Mouse (Mus musculus): Measurements from ENCODE around the gene Syt3. TPM values are rescaled to one million over a fixed set of nuclear protein-coding genes. Genes with fewer than 3 reads are reported as not detected.
A peak's percentile ranks its signal among the peaks of the same experiment; 100 is the strongest.

The Syt3 gene
- polyA plus RNA-seq, 1 experiment from 2014 or later, result 75.6 TPM

DNA sequence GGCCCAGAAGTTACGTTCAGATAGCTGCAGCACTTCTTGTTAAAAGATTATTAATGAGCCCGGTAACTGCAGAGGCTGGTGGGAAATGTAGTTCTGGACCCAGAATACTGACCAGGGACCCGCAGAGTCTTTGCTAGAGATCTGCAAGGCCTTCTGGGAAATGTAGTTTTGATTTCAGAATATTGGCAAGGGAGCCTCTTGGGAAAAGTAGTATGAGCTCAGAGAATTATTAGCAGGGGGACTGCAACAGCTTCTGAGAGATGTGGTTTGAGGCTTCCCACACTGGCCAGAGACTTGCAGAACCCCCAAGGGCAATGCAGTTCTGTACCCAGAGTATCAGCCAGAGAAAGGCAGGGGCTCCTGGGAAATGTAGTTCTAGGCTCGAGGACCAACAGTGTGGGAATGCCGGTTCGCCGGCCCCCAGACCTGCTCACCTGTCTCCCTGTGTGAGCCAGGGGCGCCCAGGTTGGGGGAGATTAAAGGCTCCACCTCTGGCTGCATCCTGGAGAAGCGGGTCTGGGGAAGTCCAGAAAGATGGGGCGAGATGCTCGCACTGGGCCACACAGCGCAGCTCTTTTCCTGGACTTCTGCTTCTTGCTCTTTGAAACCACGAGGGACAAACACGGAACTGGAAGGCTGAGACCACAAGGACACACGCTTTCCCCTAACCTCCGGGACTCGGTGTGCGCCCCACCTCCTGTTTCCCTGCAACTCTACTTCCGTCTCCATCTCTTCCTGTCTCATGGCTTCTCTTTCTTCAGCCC is 9.8 kb upstream of the Syt3 start:
- ATAC-seq, result peak; percentile 95
- H3K4me3 ChIP-seq (ENCODE audit: low read length), result peak overlapping the region; percentile 65
- 1% methylated on average over 19 of the region's 19 CpGs for WGBS
- no peaks in the 10 kb centered on the region for H3K9me3 ChIP-seq (ENCODE audit: control insufficient read depth, low read length)
- H3K27me3 ChIP-seq (replicated peaks; ENCODE audit: control insufficient read depth, insufficient read depth, low read length), result no peaks in the 10 kb centered on the region
- H3K27ac ChIP-seq (ENCODE audit: low read depth, low read length), result peak overlapping the region; percentile 88
- peak overlapping the region; percentile 94 for H3K4me2 ChIP-seq (ENCODE audit: low read length)
- peak overlapping the region; percentile 79 for H3K9ac ChIP-seq (ENCODE audit: low read depth, low read length)
- peaks cover 15% of the 10 kb centered on the region for H3K4me1 ChIP-seq (ENCODE audit: control insufficient read depth, insufficient read depth, low read depth, low read length)
- H3K36me3 ChIP-seq (ENCODE audit: control insufficient read depth, insufficient read depth, low read length), result no peaks in the 10 kb centered on the region

DNA sequence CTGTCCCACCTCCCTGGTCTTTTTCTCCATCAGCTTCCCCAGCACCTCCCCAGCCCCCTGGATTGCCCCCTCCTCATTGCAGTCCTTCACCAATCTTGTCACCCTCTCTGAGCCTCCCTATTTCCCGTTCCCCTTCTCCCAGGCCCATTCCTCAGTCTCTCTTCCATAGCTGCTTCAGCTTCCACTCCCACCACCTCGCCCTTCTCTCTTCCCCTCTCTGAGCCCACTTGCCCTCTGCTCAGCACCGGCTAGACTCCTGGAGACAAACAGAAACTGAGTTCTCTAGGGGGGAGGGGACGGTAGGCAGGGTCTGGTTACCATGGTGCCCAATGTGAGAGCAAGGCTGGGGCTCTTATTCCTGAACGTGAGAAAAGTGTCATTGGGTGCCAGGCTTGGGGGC is 9.1 kb upstream of the Syt3 start:
- H3K4me1 ChIP-seq (ENCODE audit: control insufficient read depth, insufficient read depth, low read depth, low read length), result peaks cover 15% of the 10 kb centered on the region
- no peaks in the 10 kb centered on the region for H3K36me3 ChIP-seq (ENCODE audit: control insufficient read depth, insufficient read depth, low read length)
- WGBS, result under 1% methylated on average over 5 of the region's 5 CpGs
- H3K27me3 ChIP-seq (replicated peaks; ENCODE audit: control insufficient read depth, insufficient read depth, low read length), result no peaks in the 10 kb centered on the region
- peak; percentile 15 for ATAC-seq
- peak overlapping the region; percentile 79 for H3K9ac ChIP-seq (ENCODE audit: low read depth, low read length)
- peak overlapping the region; percentile 88 for H3K27ac ChIP-seq (ENCODE audit: low read depth, low read length)
- H3K4me2 ChIP-seq (ENCODE audit: low read length), result peak overlapping the region; percentile 94
- peak overlapping the region; percentile 65 for H3K4me3 ChIP-seq (ENCODE audit: low read length)
- H3K9me3 ChIP-seq (ENCODE audit: control insufficient read depth, low read length), result no peaks in the 10 kb centered on the region

GRCm38 (mm10) chr7:44375207-44375606 is 8.7 kb upstream of the Syt3 start:
- H3K4me1 ChIP-seq (ENCODE audit: control insufficient read depth, insufficient read depth, low read depth, low read length), result peaks cover 15% of the 10 kb centered on the region
- peak overlapping the region; percentile 65 for H3K4me3 ChIP-seq (ENCODE audit: low read length)
- H3K36me3 ChIP-seq (ENCODE audit: control insufficient read depth, insufficient read depth, low read length), result no peaks in the 10 kb centered on the region
- H3K4me2 ChIP-seq (ENCODE audit: low read length), result peak overlapping the region; percentile 94
- H3K27me3 ChIP-seq (replicated peaks; ENCODE audit: control insufficient read depth, insufficient read depth, low read length), result no peaks in the 10 kb centered on the region
- H3K9me3 ChIP-seq (ENCODE audit: control insufficient read depth, low read length), result no peaks in the 10 kb centered on the region
- ATAC-seq, result no peak
- 4% methylated on average over 10 of the region's 10 CpGs for WGBS
- peak overlapping the region; percentile 79 for H3K9ac ChIP-seq (ENCODE audit: low read depth, low read length)
- peak overlapping the region; percentile 88 for H3K27ac ChIP-seq (ENCODE audit: low read depth, low read length)

- Histone ChIP-seq H3K4me3 (ENCODE audit: low read length) (no peak overlapping the region), H3K27me3 (replicated peaks; ENCODE audit: control insufficient read depth, insufficient read depth, low read length) (no peaks in the 10 kb centered on the region), H3K27ac (ENCODE audit: low read depth, low read length) (no peak overlapping the region), H3K4me2 (ENCODE audit: low read length) (no peak overlapping the region), H3K9ac (ENCODE audit: low read depth, low read length) (no peak overlapping the region), H3K4me1 (ENCODE audit: control insufficient read depth, insufficient read depth, low read depth, low read length) (peaks cover 15% of the 10 kb centered on the region), H3K36me3 (ENCODE audit: control insufficient read depth, insufficient read depth, low read length) (no peaks in the 10 kb centered on the region), H3K9me3 (ENCODE audit: control insufficient read depth, low read length) (no peaks in the 10 kb centered on the region)
- WGBS, result 58% methylated on average over 3 of the region's 3 CpGs
- ATAC-seq, result no peak
Observed at GRCm38 (mm10) chr7:44375793-44376192, 8.1 kb upstream of the Syt3 start.

DNA sequence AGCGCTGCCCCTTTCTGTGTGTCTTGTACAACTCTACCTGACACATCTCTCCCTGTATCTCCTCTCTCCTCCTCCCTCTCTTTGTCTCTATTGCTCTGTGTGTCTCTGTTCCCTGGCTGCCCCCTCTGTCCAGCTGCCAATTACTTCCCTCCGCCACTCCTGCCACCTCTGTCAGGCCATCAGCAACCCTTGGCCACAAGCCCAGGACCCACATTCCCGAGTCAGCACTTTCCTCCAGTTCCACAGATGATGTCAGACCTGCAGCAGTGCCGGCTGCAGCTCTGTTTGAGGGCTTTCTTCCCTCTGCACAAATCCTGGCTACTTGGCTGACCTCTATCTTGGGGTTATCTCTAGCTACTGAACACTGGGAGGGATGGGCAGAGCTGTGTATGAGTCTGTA is 5.6 kb upstream of the Syt3 start:
- 42% methylated on average over 4 of the region's 4 CpGs for WGBS

GRCm38 (mm10) chr7:44382541-44382940 is 1.4 kb upstream of the Syt3 start:
- H3K9ac ChIP-seq (ENCODE audit: low read depth, low read length), result no peak overlapping the region
- H3K27ac ChIP-seq (ENCODE audit: low read depth, low read length), result peak overlapping the region; percentile 72
- H3K4me1 ChIP-seq (ENCODE audit: control insufficient read depth, insufficient read depth, low read depth, low read length), result peaks cover 8% of the 10 kb centered on the region
- ATAC-seq, result peak; percentile 45
- H3K9me3 ChIP-seq (ENCODE audit: control insufficient read depth, low read length), result no peaks in the 10 kb centered on the region
- no peak overlapping the region for H3K4me3 ChIP-seq (ENCODE audit: low read length)
- no peaks in the 10 kb centered on the region for H3K36me3 ChIP-seq (ENCODE audit: control insufficient read depth, insufficient read depth, low read length)
- no peaks in the 10 kb centered on the region for H3K27me3 ChIP-seq (replicated peaks; ENCODE audit: control insufficient read depth, insufficient read depth, low read length)
- H3K4me2 ChIP-seq (ENCODE audit: low read length), result no peak overlapping the region
- WGBS, result 48% methylated on average over 12 of the region's 12 CpGs

More for the DNA sequence above, 5.6 kb upstream of the Syt3 start:
- no peak overlapping the region for H3K4me3 ChIP-seq (ENCODE audit: low read length)
- peaks cover 12% of the 10 kb centered on the region for H3K4me1 ChIP-seq (ENCODE audit: control insufficient read depth, insufficient read depth, low read depth, low read length)
- H3K36me3 ChIP-seq (ENCODE audit: control insufficient read depth, insufficient read depth, low read length), result no peaks in the 10 kb centered on the region
- no peak overlapping the region for H3K4me2 ChIP-seq (ENCODE audit: low read length)
- ATAC-seq, result no peak
- no peaks in the 10 kb centered on the region for H3K27me3 ChIP-seq (replicated peaks; ENCODE audit: control insufficient read depth, insufficient read depth, low read length)
- 0 out of 2 replicates have a peak overlapping the region, but pooled peaks have one; percentile 12 for H3K27ac ChIP-seq (ENCODE audit: low read depth, low read length)
- no peaks in the 10 kb centered on the region for H3K9me3 ChIP-seq (ENCODE audit: control insufficient read depth, low read length)
- no peak overlapping the region for H3K9ac ChIP-seq (ENCODE audit: low read depth, low read length)

GRCm38 (mm10) chr7:44384716-44385059 is 786 bp downstream of the Syt3 start:
- H3K4me2 ChIP-seq (ENCODE audit: low read length), result peak overlapping the region; percentile 93
- 2% methylated on average over 16 of the region's 17 CpGs for WGBS
- peak overlapping the region; percentile 81 for H3K9ac ChIP-seq (ENCODE audit: low read depth, low read length)
- peak overlapping the region; percentile 54 for H3K4me3 ChIP-seq (ENCODE audit: low read length)
- peak; percentile 71 for ATAC-seq
- no peaks in the 10 kb centered on the region for H3K36me3 ChIP-seq (ENCODE audit: control insufficient read depth, insufficient read depth, low read length)
- no peaks in the 10 kb centered on the region for H3K27me3 ChIP-seq (replicated peaks; ENCODE audit: control insufficient read depth, insufficient read depth, low read length)
- peak overlapping the region; percentile 9; the same call in 1 of the 2 replicates for H3K27ac ChIP-seq (ENCODE audit: low read depth, low read length)
- H3K9me3 ChIP-seq (ENCODE audit: control insufficient read depth, low read length), result no peaks in the 10 kb centered on the region
- H3K4me1 ChIP-seq (ENCODE audit: control insufficient read depth, insufficient read depth, low read depth, low read length), result peaks cover 8% of the 10 kb centered on the region

DNA sequence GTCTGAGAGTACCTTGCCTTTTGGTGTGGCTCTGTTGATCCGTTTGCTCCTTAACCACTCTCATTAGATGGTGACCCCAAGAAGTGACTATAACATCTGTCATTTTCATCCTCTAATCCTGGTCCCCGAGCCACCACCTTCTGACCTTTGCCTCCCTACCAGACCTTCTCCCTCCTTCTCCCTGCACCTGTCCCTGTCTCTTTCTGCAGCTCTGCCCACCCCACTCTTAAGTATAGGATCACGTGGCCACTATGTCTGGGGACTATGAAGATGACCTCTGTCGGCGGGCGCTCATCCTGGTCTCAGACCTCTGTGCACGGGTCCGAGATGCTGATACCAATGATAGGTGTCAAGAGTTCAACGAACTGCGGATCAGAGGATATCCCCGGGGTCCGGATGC is 1.8 kb downstream of the Syt3 start, which contains the start of gene 1700008O03Rik:
Gene 1700008O03Rik (minus strand): TSS at position 101 of the 400 bp plus-strand sequence.
- no peaks in the 10 kb centered on the region for H3K36me3 ChIP-seq (ENCODE audit: control insufficient read depth, insufficient read depth, low read length)
- peak within 1 kb of the TSS; percentile 54 for H3K4me3 ChIP-seq (ENCODE audit: low read length)
- no peaks in the 10 kb centered on the region for H3K27me3 ChIP-seq (replicated peaks; ENCODE audit: control insufficient read depth, insufficient read depth, low read length)
- H3K4me2 ChIP-seq (ENCODE audit: low read length), result peak within 1 kb of the TSS; percentile 93
- 83% methylated on average over 12 of the region's 12 CpGs for WGBS
- peak within 1 kb of the TSS; percentile 81 for H3K9ac ChIP-seq (ENCODE audit: low read depth, low read length)
- peak within 1 kb of the TSS; percentile 9; the same call in 1 of the 2 replicates for H3K27ac ChIP-seq (ENCODE audit: low read depth, low read length)
- no peaks in the 10 kb centered on the region for H3K9me3 ChIP-seq (ENCODE audit: control insufficient read depth, low read length)
- no peak for ATAC-seq
- peaks cover 8% of the 10 kb centered on the region for H3K4me1 ChIP-seq (ENCODE audit: control insufficient read depth, insufficient read depth, low read depth, low read length)

DNA sequence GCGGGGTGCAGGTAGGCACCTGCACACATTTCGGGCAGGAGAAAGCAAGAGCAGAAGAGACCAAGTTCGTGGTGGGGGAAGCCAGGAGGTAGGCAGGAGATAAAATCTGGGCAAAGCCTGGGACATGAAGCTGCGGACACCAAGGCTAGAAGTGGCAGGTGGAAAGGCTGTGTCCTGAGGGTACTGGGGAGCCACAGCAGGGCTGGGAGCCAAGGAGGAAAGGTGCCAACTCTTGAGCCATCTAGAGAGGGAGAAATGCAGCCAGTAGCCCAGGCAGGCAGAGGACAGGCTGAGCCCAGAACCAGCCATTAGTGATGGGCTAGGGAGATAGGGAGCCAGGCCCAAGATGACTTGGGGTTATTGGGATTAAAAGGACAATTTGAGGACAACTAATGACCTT is 7.9 kb downstream of the Syt3 start:
- 85% methylated on average over 4 of the region's 4 CpGs for WGBS
- H3K9ac ChIP-seq (ENCODE audit: low read depth, low read length), result no peak overlapping the region
- H3K4me3 ChIP-seq (ENCODE audit: low read length), result no peak overlapping the region
- no peaks in the 10 kb centered on the region for H3K27me3 ChIP-seq (replicated peaks; ENCODE audit: control insufficient read depth, insufficient read depth, low read length)
- H3K4me2 ChIP-seq (ENCODE audit: low read length), result no peak overlapping the region
- no peaks in the 10 kb centered on the region for H3K4me1 ChIP-seq (ENCODE audit: control insufficient read depth, insufficient read depth, low read depth, low read length)
- H3K36me3 ChIP-seq (ENCODE audit: control insufficient read depth, insufficient read depth, low read length), result no peaks in the 10 kb centered on the region
- ATAC-seq, result no peak
- no peak overlapping the region for H3K27ac ChIP-seq (ENCODE audit: low read depth, low read length)
- no peaks in the 10 kb centered on the region for H3K9me3 ChIP-seq (ENCODE audit: control insufficient read depth, low read length)

Data from hindbrain, embryonic 16.5 days (tissue).